Mouse (Mus musculus) gonadal fat pad, adult 2 months (tissue): ENCODE data around the gene Apbb2. TPM values are rescaled to one million over a fixed set of nuclear protein-coding genes. Genes with fewer than 3 reads are reported as not detected.

ENCODE experiments used
- DNase-seq: peaks from one replicate; pipeline ENCODE4 v3.0.0-alpha.2; 2012; ENCODE audit warnings: low read depth
- polyA plus RNA-seq: library from polyadenylated mRNA; depleted of rRNA; stranded (reverse); fragments of >200 nt; gene quantifications from 2 replicates; pipeline ENCODE4 v1.2.3, GENCODE M21; 2012

Apbb2 gene
- polyA plus RNA-seq, 1 experiment, result 13.7 TPM

- DNase-seq, result no peak
Measured at GRCm38 (mm10) chr5:66476266-66476665, 142.3 kb downstream of the Apbb2 start.

DNA sequence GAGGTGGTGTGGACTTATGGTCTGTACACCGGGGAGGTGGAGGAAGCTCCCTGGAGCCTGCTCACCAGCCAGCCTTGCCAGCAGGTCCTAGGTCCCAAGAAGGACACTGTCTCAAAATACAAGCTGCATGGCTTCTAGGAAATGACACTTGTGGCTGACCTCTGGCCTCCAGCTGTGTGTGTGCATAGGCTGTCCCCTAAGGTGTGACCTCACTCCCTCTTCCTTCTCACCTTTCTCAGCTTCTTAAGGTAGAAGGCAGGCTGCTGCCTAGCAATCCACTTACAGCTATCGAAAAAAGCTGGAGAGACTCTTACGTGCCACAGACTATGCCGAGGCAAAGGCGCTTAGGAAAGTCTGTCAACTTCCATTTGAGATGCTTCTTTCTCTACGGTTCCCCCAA is 142.8 kb downstream of the Apbb2 start:
- no peak for DNase-seq

DNA sequence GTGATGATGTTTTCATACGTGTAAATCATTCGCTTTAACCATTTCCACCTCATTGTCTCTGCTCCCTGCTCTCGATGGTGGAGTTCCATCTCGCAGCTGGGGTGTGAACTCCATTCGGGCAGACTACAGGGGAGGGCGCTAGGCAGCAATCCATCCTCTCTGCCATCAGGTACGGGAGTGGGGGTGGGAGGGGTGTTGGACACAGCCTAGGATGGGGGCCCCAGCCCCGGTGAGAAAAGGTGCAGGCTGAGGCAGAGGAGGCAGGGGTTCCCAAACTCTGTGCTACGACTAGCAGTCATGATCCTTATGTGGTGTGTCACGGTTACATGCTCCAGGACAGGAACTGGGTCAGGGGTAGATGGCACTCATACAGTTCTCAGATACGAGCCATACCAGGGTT is 144.4 kb downstream of the Apbb2 start:
- DNase-seq, result no peak

- no peak for DNase-seq
Measured at GRCm38 (mm10) chr5:66473599-66473998, 145.0 kb downstream of the Apbb2 start.

GRCm38 (mm10) chr5:66470837-66471236 is 147.7 kb downstream of the Apbb2 start:
- no peak for DNase-seq

- no peak for DNase-seq
Measured at GRCm38 (mm10) chr5:66469685-66470084, 148.9 kb downstream of the Apbb2 start.

- DNase-seq, result no peak
Measured at GRCm38 (mm10) chr5:66468331-66469001, 150.1 kb downstream of the Apbb2 start.

- DNase-seq, result no peak
Measured at GRCm38 (mm10) chr5:66462665-66463064, 155.9 kb downstream of the Apbb2 start.

DNA sequence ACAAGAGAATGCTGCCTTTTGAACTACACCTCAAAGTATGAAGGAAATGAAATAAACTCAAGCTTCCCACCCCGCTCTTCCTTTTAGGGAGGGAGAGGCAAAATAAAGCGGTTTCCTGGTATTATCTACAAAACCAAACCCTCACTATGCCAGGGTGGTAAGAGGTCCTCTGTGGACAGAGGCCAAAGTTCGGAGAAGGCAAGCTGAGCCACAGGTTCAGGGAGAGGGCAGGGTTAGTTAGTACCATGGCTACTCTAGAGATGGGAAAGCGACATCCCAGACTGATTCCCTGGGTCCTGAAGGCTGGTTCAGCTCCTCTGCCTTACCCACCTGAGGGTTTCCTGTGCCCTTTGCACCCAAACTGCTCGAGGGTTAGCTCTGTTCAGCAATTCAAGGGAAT is 159.7 kb downstream of the Apbb2 start:
- no peak for DNase-seq

DNA sequence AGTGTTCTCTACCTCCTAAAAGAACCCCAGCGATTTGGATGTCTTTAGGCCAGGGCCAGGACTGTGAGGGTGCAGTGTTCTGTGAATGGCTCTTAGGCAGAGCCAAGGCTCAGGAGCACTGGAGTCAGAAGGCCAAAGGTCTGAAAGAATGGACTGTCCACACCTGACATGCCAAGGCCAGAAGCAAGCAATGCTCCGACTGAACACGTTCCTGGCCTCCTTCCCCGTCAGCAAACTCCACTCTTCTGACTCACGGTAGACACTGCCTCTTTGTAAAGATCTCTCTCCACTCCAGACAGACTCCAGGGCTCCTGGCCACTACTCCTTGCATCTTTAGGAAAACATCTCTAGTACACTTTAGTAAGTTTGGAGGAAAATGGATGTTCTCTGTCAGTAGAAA is 163.3 kb downstream of the Apbb2 start:
- no peak for DNase-seq

DNA sequence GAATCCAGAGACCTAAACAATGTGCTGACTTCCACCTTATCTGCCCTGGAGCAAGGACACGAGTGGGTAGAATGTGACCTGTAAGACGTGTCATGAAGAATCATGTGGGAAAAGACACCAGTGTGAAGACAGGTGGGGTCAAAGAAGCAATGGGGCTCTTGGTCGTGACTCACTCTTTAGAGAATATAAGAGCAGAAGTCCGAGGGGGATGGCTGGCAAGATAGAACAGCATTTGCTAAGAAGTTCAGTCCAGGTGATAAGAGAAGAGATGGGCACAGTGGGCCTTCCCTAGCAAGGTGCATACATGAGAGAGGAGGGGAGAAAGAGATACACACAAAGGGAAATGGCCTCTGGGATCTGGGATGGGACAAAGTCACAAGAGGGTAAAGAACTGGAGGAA is 163.8 kb downstream of the Apbb2 start:
- DNase-seq, result no peak

DNA sequence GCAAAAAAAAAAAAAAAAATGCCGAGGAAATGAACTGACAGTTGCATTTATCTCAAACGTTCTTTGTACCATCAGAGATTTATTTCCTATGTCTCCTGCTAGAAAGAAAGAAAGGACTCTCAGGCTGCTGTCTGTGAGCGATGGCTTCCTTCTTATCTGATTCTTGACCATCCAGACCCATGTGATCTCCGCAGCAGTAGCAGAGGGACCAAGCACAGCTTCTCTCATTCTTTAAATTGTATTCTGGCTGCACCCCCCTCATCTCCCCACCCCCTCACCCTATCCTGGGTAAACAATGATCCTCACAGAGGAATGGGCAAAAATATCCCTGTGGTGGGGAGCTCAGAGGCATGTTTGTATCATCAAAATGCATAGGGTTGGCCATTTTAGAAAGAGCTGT is 165.5 kb downstream of the Apbb2 start:
- DNase-seq, result no peak

- DNase-seq, result no peak
Measured at GRCm38 (mm10) chr5:66451561-66451960, 167.0 kb downstream of the Apbb2 start.

- DNase-seq, result no peak
Measured at GRCm38 (mm10) chr5:66445497-66445896, 173.1 kb downstream of the Apbb2 start.

DNA sequence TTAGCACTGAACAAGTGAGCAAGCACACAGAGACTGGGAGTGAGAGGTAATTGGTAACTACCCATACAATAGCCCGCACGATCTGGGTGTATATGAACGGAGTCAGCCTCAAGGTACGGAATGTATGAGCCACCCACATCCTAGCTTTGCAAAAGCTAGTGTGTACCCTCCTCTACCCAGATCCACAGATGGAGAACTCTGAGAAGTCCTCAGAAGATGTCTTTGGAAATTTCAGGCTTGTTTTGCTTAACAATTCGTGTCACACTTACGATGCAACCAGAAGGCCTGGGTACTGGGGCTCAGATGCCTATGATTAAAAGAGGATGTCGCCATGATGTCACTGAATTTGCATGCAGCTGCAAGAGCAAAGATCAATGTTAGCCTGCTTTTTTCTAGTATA is 176.3 kb downstream of the Apbb2 start:
- no peak for DNase-seq

DNA sequence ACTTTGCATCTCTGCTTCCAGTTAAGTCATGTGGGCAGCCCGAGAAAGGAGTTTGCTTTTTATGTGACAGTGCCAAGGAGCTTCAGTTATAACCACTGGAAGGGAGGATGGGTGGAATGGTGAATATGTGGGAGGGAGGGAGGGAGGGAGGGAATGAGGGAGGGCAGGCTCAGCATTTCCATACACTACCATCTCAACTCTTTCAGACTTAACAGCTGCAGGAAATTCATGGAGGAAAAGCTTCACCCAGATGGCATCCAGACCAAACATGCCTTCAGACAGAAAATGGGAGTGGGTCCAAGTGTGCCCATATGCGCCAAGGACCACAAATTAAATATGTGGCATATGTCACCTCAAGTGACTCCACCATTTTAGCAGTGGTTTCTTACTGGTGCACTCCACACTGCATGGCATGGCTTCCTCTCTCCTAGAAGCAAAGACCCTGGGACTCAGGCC is 181.8 kb downstream of the Apbb2 start:
- DNase-seq, result no peak

DNA sequence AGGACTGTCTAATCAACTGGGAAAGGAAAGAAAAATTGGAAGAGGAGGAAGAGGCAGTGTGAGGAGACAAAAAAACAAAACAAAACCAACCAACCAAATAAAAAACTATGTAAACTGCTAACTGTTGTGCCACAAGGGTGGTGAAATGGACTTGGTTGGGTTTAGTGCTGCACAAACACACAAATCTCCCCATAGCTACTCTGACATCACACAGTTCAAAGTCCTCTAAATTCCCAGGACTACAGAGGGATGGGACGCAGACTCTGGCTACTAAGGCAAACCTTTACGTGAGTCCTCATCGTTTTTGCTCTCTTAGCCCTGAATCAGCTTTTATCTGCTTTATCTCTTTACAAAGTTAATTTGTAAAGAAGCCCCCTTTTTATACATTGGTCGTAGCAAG is 183.4 kb downstream of the Apbb2 start:
- DNase-seq, result no peak

DNA sequence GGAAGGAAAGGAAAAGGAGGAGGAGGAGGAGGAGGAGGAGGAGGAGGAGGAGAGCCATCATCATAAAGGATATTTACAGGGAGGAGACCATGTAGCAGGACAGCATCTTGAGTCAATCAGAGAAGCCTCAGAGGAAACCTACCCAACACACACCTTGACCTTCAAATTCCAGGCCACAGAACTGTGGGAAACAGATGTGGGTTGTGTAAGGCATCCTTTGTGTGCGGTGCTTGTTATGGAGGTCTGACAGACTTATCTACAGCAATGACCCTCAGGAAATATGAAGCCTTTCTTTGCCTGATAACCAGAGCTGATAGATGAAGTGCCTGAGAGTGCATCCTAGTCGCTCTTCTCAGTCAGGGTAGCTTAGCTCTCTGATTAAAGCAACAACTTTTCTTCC is 189.5 kb downstream of the Apbb2 start:
- DNase-seq, result no peak

DNA sequence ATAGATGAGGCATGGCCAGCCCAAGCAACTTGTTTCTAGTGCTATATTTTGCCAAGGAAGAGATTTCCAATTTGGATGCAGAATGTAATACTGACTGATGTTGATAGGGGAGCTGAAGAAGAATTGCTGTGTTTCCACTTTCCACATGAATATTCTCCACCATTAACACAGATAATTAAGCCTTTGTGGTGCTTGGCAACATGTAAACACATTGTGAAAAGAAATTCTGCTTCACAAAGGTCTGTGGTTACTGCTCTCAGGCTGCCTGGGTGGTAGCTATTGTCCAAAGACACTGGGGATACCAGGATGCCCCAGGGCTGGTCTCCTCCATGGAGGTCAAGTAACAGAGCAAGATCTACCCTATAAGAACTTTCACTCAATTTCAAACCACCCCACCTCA is 190.5 kb downstream of the Apbb2 start:
- DNase-seq, result no peak

- no peak for DNase-seq
Measured at GRCm38 (mm10) chr5:66423909-66424308, 194.7 kb downstream of the Apbb2 start.

DNA sequence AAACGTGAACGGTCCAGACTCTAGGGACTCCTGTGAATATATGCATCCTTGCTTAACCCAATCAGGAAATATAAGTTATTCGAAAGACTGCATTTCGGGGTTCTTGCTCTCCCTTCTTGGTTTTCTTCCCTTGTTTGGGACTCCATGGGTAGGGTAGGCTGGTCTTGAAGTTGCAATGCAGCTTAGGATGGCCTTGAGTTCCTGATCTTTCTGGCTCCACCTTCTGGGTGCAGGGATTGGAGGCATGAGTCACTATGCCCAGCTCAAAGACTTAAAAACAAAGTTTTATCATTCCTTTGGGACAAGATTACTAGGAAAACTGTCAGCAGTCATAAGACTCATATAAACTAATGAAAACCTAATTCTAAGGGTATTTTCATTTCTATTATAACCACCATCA is 195.1 kb downstream of the Apbb2 start:
- no peak for DNase-seq

DNA sequence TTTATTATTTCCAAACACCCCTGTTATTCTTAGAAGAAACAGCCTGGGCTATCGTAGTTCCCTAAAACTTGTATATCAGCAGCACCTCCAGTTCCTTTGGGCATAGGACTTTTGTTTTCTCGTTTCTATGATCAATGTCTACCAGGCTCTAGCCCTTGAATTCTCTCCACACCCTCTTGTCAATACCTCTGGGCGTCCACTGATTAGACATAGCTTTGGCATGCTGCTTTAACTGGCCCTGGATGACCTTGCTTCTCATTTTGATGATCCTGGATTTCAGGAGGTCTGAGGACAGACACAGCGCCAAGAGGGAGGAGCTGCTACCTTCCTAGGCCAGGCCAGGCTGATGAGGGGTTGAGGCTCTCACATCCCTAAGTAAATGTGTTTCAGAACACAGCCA is 196.6 kb downstream of the Apbb2 start:
- no peak for DNase-seq

GRCm38 (mm10) chr5:66421230-66421629 is 197.4 kb downstream of the Apbb2 start:
- no peak for DNase-seq

DNA sequence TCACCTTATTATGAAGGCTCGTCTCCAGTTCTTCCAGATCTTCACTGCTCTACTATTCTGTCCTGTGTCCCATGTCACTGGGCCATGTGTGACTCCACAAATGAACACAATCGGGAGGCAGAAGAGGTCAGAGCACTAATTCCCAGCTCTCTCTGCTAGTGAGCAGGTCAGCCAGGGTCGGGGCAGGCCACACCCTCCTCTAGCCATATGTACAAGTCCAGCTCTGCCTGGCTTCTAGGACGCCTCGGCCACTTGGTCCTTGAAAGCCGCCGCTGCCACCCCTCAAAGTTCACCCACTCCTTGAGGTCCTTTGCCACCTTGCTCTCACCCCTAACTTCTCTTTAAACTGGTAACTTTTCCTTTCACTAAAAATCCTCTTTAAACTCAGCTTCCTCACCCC is 198.6 kb downstream of the Apbb2 start:
- DNase-seq, result no peak
